Mouse (Mus musculus): ENCODE results near the gene Myoc.

DNA sequence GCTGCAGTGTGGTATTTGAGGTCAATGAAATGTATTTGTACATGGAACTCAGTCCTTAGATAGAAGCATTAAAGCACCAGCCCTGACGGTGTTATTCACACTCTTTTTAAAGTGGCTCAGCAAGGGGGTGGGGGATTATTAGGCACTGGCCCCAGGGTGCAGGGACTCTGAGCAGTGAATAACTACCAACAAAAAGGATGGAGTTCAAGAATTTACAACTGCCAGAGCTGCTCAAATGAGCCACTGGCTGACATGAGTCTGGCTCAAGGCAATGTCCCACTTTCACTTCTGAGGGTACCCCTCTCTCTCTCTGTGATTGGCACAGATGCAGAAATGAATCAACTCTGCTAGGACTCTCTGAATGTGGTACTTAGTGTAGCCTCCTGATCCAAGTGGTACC is 30.8 kb upstream of the Myoc start:
- TF ChIP-seq CTCF (IDR thresholded peaks at IDR 0.05; ENCODE audit: low read depth), result no peak
- no peak for TF ChIP-seq EP300 (IDR thresholded peaks at IDR 0.05; ENCODE audit: low read depth)
